Mouse (Mus musculus): ENCODE results near the gene Ankdd1b.

DNA sequence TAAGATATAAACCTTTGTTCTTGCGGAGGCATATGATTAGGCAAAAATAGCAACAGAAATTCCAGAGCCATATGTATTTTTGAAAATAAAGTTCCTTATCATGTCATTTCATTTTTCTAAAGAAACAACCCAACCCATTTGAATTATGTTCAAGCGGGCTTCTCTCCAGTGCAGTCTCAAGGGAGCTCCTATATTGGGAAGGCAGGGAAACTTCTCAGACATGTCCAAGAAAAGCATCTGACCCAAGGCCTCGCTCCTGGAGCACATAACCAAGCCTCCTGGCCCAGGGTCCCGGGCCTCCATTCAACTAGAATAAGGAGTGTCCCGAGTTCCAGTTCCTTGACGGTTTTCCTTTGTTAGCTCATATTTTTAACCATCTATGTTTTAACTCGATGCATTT lies 20.1 kb downstream of the Ankdd1b start:
- TF ChIP-seq POLR2A (IDR thresholded peaks at IDR 0.05; ENCODE audit: extremely low read depth, insufficient read depth, low read length) (no peak), CTCF (IDR thresholded peaks at IDR 0.05; ENCODE audit: low read depth, low read length) (no peak)
